30 mouse cellular contexts compared by ENCODE assay signal in the genomic region with DNA sequence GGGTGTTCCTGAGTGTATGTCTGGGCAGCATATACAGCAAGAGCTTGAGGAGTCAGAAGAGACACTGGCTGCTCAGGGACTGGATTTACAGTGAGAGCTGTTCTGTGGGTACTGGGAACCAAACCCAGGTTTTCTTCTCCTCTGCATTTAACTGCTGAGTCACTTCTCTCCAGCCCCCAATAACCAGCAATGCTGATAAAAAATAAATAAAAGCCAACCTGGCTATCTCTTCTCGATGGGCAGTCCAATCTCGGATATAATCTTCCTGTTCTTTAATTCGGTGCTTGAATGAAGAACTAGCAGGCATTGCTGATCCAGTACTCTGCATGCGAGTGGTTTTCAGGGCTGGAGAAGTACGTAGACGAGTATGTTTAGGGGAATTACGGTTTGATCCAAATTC.
"Had no signal": no experiment of that assay in that cellular context is flagged by ENCODE, and none has a peak within 500 bp of the region (broad histone marks: within the 10 kb centered on the region; RNA-seq: fewer than 3 reads in every experiment).

No protein-coding gene starts in this region.

- H3K4me3 ChIP-seq: limb, embryonic 10.5 days; limb, embryonic 12.5 days; limb, embryonic 13.5 days; limb, embryonic 15.5 days; liver, embryonic 12.5 days; liver, embryonic 13.5 days; liver, embryonic 15.5 days; lung, embryonic 15.5 days; megakaryocyte, embryonic 14.5 days; midbrain, embryonic 10.5 days; midbrain, embryonic 12.5 days; midbrain, embryonic 13.5 days; midbrain, embryonic 15.5 days; myocyte; neural tube, embryonic 12.5 days had no signal

- H3K27me3 ChIP-seq: limb, embryonic 12.5 days; limb, embryonic 13.5 days; limb, embryonic 15.5 days; liver, embryonic 12.5 days; liver, embryonic 13.5 days; liver, embryonic 15.5 days; lung, embryonic 15.5 days; megakaryocyte, embryonic 14.5 days; midbrain, embryonic 12.5 days; midbrain, embryonic 13.5 days; midbrain, embryonic 15.5 days; neural tube, embryonic 12.5 days had no signal

- H3K27ac ChIP-seq: limb, embryonic 10.5 days; limb, embryonic 12.5 days; limb, embryonic 13.5 days; limb, embryonic 15.5 days; liver, embryonic 12.5 days; liver, embryonic 13.5 days; liver, embryonic 14.5 days; liver, embryonic 15.5 days; lung, embryonic 15.5 days; macrophage; midbrain, embryonic 10.5 days; midbrain, embryonic 12.5 days; midbrain, embryonic 13.5 days; midbrain, embryonic 15.5 days; neural tube, embryonic 12.5 days had no signal

- H3K4me1 ChIP-seq: limb, embryonic 10.5 days; limb, embryonic 12.5 days; limb, embryonic 13.5 days; limb, embryonic 15.5 days; liver, embryonic 12.5 days; liver, embryonic 13.5 days; liver, embryonic 15.5 days; lung, embryonic 15.5 days; midbrain, embryonic 10.5 days; midbrain, embryonic 15.5 days; neural tube, embryonic 12.5 days had no signal

- H3K9ac ChIP-seq: limb, embryonic 12.5 days; limb, embryonic 13.5 days; limb, embryonic 15.5 days; liver, embryonic 12.5 days; liver, embryonic 13.5 days; liver, embryonic 14.5 days; liver, embryonic 15.5 days; liver, postnatal 0 days; lung, embryonic 14.5 days; lung, embryonic 15.5 days; midbrain, embryonic 12.5 days; midbrain, embryonic 13.5 days; midbrain, embryonic 15.5 days; neural tube, embryonic 12.5 days had no signal

- DNase-seq: left cerebral cortex, postnatal 4 days; liver; liver, embryonic 13.5 days; liver, postnatal 0 days; lung, adult 18-20 months; lung, adult 2 months; lung, embryonic 14.5 days; lung, postnatal 10 days; lung, postnatal 14 days; lung, postnatal 36 days; lung, postnatal 4 days; midbrain, embryonic 14.5 days had no signal

- ATAC-seq: liver, embryonic 12.5 days; liver, postnatal 0 days; lung, postnatal 0 days; midbrain, embryonic 13.5 days; midbrain, embryonic 15.5 days; midbrain, embryonic 16.5 days had no signal

- H3K9me3 ChIP-seq: limb, embryonic 10.5 days; limb, embryonic 12.5 days; limb, embryonic 13.5 days; limb, embryonic 15.5 days; liver, embryonic 12.5 days; liver, embryonic 13.5 days; liver, embryonic 15.5 days; lung, embryonic 15.5 days; megakaryocyte, embryonic 14.5 days; midbrain, embryonic 10.5 days; midbrain, embryonic 12.5 days; midbrain, embryonic 13.5 days; midbrain, embryonic 15.5 days; neural tube, embryonic 12.5 days had no signal
